Comparison of ENCODE assay signal across 8 mouse cellular contexts in genomic region chr9:40744233-40744632, GRCm38 (mm10). TPM values are rescaled to one million over a fixed set of nuclear protein-coding genes. Genes with fewer than 3 reads are reported as not detected.
DNase-seq lines count a peak whose midpoint lies in the region; ATAC-seq and TF ChIP-seq lines count a peak whose summit lies in the region.

No protein-coding gene starts in this region.

- peak overlapping the region; percentile 14; the same call in 1 of the 2 replicates for H3K27ac ChIP-seq in forebrain, embryonic 16.5 days (ENCODE audit: low read length)
- H3K27ac ChIP-seq in forebrain, embryonic 13.5 days: no peak overlapping the region
- peak overlapping the region; percentile 44; the same call in 1 of the 2 replicates for H3K27ac ChIP-seq in liver, postnatal 0 days (ENCODE audit: low read depth)

- no peaks in the 10 kb centered on the region for H3K9me3 ChIP-seq in forebrain, embryonic 16.5 days (ENCODE audit: control insufficient read depth, low read length)
- H3K9me3 ChIP-seq in forebrain, embryonic 13.5 days (replicated peaks): no peaks in the 10 kb centered on the region
- H3K9me3 ChIP-seq in liver, postnatal 0 days (ENCODE audit: low read length): no peaks in the 10 kb centered on the region

- H3K4me2 ChIP-seq in forebrain, embryonic 16.5 days (ENCODE audit: low read length): no peak overlapping the region
- H3K4me2 ChIP-seq in forebrain, embryonic 13.5 days: no peak overlapping the region
- peak overlapping the region; percentile 43 for H3K4me2 ChIP-seq in liver, postnatal 0 days (ENCODE audit: low read depth, low read length)

- H3K36me3 ChIP-seq in forebrain, embryonic 16.5 days (ENCODE audit: control insufficient read depth, insufficient read depth): no peaks in the 10 kb centered on the region
- no peaks in the 10 kb centered on the region for H3K36me3 ChIP-seq in forebrain, embryonic 13.5 days (ENCODE audit: poor library complexity, severe bottlenecking)
- H3K36me3 ChIP-seq in liver, postnatal 0 days (replicated peaks; ENCODE audit: insufficient read depth, low read length): no peaks in the 10 kb centered on the region

- peak; percentile 1 for DNase-seq in spleen, adult 12 weeks (ENCODE audit: low spot score)
- no peak for DNase-seq in spleen, postnatal 14 days (ENCODE audit: low spot score in 2 of 2)
- DNase-seq in liver, postnatal 0 days: peak; percentile 36
- peak; percentile 69 for DNase-seq in yolk sac, embryonic 10.5 days (ENCODE audit: low spot score)
- no peak for DNase-seq in layer of hippocampus, postnatal 36 days

- WGBS in forebrain, embryonic 16.5 days: 60% methylated on average over 3 of the region's 3 CpGs
- WGBS in forebrain, embryonic 13.5 days: 58% methylated on average over 3 of the region's 3 CpGs
- 20% methylated on average over 3 of the region's 3 CpGs for WGBS in liver, postnatal 0 days (ENCODE audit: insufficient replicate concordance)

- ATAC-seq in forebrain, embryonic 16.5 days: no peak
- no peak for ATAC-seq in forebrain, embryonic 13.5 days
- peak; percentile 69 for ATAC-seq in liver, postnatal 0 days
- no peak for ATAC-seq in frontal cortex, adult (ENCODE audit: low TSS enrichment)

- no peaks in the 10 kb centered on the region for H3K27me3 ChIP-seq in forebrain, embryonic 16.5 days (replicated peaks; ENCODE audit: control insufficient read depth, insufficient read depth, low read length)
- H3K27me3 ChIP-seq in forebrain, embryonic 13.5 days: no peaks in the 10 kb centered on the region
- H3K27me3 ChIP-seq in liver, postnatal 0 days (ENCODE audit: insufficient read depth, low read length): no peaks in the 10 kb centered on the region

- no peak for TF ChIP-seq EP300 in liver, postnatal 0 days (IDR thresholded peaks at IDR 0.05; ENCODE audit: low read depth)

- TF ChIP-seq CTCF in liver, postnatal 0 days (IDR thresholded peaks at IDR 0.05; ENCODE audit: low read depth): no peak

- no peak overlapping the region for H3K4me3 ChIP-seq in forebrain, embryonic 16.5 days (replicated peaks; ENCODE audit: low read length)
- no peak overlapping the region for H3K4me3 ChIP-seq in forebrain, embryonic 13.5 days
- no peak overlapping the region for H3K4me3 ChIP-seq in liver, postnatal 0 days (ENCODE audit: low read depth, low read length)

- H3K4me1 ChIP-seq in forebrain, embryonic 16.5 days (replicated peaks; ENCODE audit: control insufficient read depth, insufficient read depth, low read length): peaks cover 18% of the 10 kb centered on the region
- no peaks in the 10 kb centered on the region for H3K4me1 ChIP-seq in forebrain, embryonic 13.5 days
- H3K4me1 ChIP-seq in liver, postnatal 0 days (ENCODE audit: insufficient read depth): peaks cover 9% of the 10 kb centered on the region

- no peak overlapping the region for H3K9ac ChIP-seq in forebrain, embryonic 16.5 days (replicated peaks; ENCODE audit: low read depth, low read length)
- H3K9ac ChIP-seq in forebrain, embryonic 13.5 days: no peak overlapping the region
- H3K9ac ChIP-seq in liver, postnatal 0 days (replicated peaks): no peak overlapping the region

RNA-seq across cellular contexts. Expression of gene Hspa8, which starts 56.6 kb away (rescaled TPM):
- 3,453 and 3,528 TPM in 2 replicates for polyA plus RNA-seq in forebrain, embryonic 16.5 days (2015; fragmentation: Nextera tagmentation; extraction: Ambion mirVana)
- polyA plus RNA-seq in forebrain, embryonic 13.5 days (2015; fragmentation: Nextera tagmentation; extraction: Ambion mirVana): 3,030 and 3,122 TPM in 2 replicates
- polyA plus RNA-seq in liver, postnatal 0 days (2015; fragmentation: Nextera tagmentation; extraction: Ambion mirVana): 750 and 793 TPM in 2 replicates
- total RNA-seq in layer of hippocampus, postnatal 36 days (2021): 1,000 to 10,000 TPM; 2,357 to 2,519 TPM

RNA-seq across cellular contexts. Expression of gene Clmp, which starts 58.5 kb away (rescaled TPM):
- polyA plus RNA-seq in forebrain, embryonic 16.5 days (2015; fragmentation: Nextera tagmentation; extraction: Ambion mirVana): 64.7 and 65.5 TPM in 2 replicates
- polyA plus RNA-seq in forebrain, embryonic 13.5 days (2015; fragmentation: Nextera tagmentation; extraction: Ambion mirVana): 26.3 and 32.4 TPM in 2 replicates
- 1.8 and 1.9 TPM in 2 replicates for polyA plus RNA-seq in liver, postnatal 0 days (2015; fragmentation: Nextera tagmentation; extraction: Ambion mirVana)
- total RNA-seq in layer of hippocampus, postnatal 36 days (2021): 10 to 100 TPM; 24.6 to 33.8 TPM

Comparison
In these comparisons a context has a peak if more than half of its experiments do, and no peak if none do; other contexts are left out.
1. DNase-seq: peak in spleen, adult 12 weeks (single experiment), liver, postnatal 0 days (single experiment) and yolk sac, embryonic 10.5 days (single experiment); none in spleen, postnatal 14 days (0 of 2) and layer of hippocampus, postnatal 36 days (0 of 2).